Mouse (Mus musculus): ENCODE results near the gene Zfp91. TPM values are rescaled to one million over a fixed set of nuclear protein-coding genes. Genes with fewer than 3 reads are reported as not detected.

Gene Zfp91
- total and polyA plus RNA-seq, 3 experiments: 19.3 to 46.4 (median 44.8) TPM

DNA sequence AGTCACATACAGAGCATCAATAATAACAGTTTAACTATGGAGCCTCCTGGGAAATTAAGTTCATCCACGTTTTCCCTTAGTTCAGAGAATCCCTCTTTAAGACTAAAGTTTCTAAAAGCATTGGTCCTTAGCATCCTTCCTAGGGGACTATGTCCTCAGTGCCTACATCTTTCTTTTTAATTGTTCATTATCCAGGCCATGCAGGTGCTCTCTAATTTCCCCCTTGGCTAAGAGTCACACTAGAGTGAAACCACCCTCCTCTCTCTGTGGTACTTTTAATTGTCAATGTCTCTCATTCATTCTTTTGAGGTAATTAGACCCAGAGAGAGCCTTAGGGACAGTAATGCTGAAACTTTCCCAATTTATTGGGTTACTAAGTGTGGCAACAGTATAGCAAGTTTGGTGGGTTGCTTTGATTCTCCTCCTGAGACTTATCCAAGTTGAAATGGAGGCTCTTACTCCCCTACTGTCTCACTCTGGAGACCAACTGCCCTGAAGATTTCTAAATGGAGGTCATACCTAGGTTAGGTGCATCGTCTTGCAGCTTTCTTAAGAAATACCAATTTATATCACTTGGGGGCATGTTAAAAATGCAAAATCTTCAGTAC is 35.0 kb upstream of the Zfp91 start:
- H3K4me3 ChIP-seq (replicated peaks in 1 of 3; ENCODE audit: low read depth in 2 of 3, low read length in 2 of 3, poor library complexity in 1 of 3): no peak overlapping the region
- H3K27ac ChIP-seq (ENCODE audit: insufficient read depth, low read depth): no peak overlapping the region
- peaks cover 37 to 71% of the 10 kb centered on the region in 2 experiments for H3K36me3 ChIP-seq (replicated peaks in 1 of 2; ENCODE audit: control insufficient read depth in 1 of 2, insufficient read depth in 1 of 2, low read length in 1 of 2)
- no peaks in the 10 kb centered on the region; a peak in 1 of 4 replicates for H3K4me1 ChIP-seq (ENCODE audit: control insufficient read depth in 1 of 2, insufficient read depth in 2 of 2)
- in situ Hi-C loops (cut with MboI; ENCODE audit: low pct_ligation_motif_present, low pct_unique_long_range_greater_than_20kb, low sequenced_read_pairs) (no loop called here), dilution Hi-C loops (cut with MboI; ENCODE audit: extremely low pct_ligation_motif_present, extremely low pct_unique_long_range_greater_than_20kb, low sequenced_read_pairs) (no loop called here)
- no peaks in the 10 kb centered on the region for H3K79me2 ChIP-seq (replicated peaks; ENCODE audit: control insufficient read depth, extremely low read depth, insufficient read depth, poor library complexity, severe bottlenecking)
- H3K9me3 ChIP-seq (replicated peaks; ENCODE audit: low read length): no peaks in the 10 kb centered on the region
- no peaks in the 10 kb centered on the region for H3K27me3 ChIP-seq (replicated peaks)
- no peak overlapping the region for H3K9ac ChIP-seq (ENCODE audit: insufficient read depth, low read depth)
- H3K4me2 ChIP-seq (ENCODE audit: insufficient read depth, low read depth, poor library complexity, severe bottlenecking): no peak overlapping the region
- TF ChIP-seq SMC3 (IDR thresholded peaks at IDR 0.05; ENCODE audit: low read depth, low read length): no peak
- no peak for TF ChIP-seq USF1 (IDR thresholded peaks at IDR 0.05; ENCODE audit: low read depth, low read length)
- TF ChIP-seq MAFK (IDR thresholded peaks at IDR 0.05; ENCODE audit: insufficient replicate concordance, low read length): no peak
- TF ChIP-seq TCF12 (IDR thresholded peaks at IDR 0.05; ENCODE audit: low read depth, low read length): no peak
- TF ChIP-seq NELFE (IDR thresholded peaks at IDR 0.05; ENCODE audit: low read depth, low read length): no peak
- no peak for TF ChIP-seq JUN (IDR thresholded peaks at IDR 0.05; ENCODE audit: insufficient read depth, low read depth, low read length)
- no peak for TF ChIP-seq ELF1 (IDR thresholded peaks at IDR 0.05; ENCODE audit: low read depth, low read length)
- TF ChIP-seq E2F4 (IDR thresholded peaks at IDR 0.05; ENCODE audit: insufficient replicate concordance, low read depth, low read length): no peak
- no peak for DNase-seq (ENCODE audit: extremely low read depth)

DNA sequence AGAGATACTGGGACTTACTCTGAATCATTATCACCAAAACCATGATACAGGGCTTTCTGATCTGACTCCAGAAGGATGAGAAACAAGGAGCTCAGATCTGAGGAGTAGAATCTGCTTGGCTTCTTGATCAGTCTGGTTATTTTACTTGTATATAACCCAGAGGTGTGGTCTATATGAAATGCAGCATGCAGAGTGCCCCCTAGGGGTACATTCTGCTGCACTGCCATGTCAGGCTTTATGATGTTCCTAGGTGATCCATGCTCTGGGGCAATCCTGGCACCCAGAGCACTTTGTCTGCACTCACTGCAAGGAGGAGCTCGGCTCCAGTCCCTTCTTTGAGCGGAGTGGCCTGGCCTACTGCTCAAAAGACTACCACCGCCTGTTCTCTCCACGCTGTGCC is 28.6 kb upstream of the Zfp91 start:
- TF ChIP-seq RAD21 (IDR thresholded peaks at IDR 0.05; ENCODE audit: low read depth, low read length) (peak; percentile 11), SMC3 (IDR thresholded peaks at IDR 0.05; ENCODE audit: low read depth, low read length) (0 out of 2 replicates have a peak, but pooled peaks have one; percentile 12), MXI1 (IDR thresholded peaks at IDR 0.05; ENCODE audit: low read depth, low read length) (no peak), ZKSCAN1 (IDR thresholded peaks at IDR 0.05; ENCODE audit: borderline replicate concordance, low read depth, low read length) (no peak), IRF4 (IDR thresholded peaks at IDR 0.05; ENCODE audit: low read depth, low read length) (no peak), CTCF (conservative IDR thresholded peaks at IDR 0.05 in 1 of 2, IDR thresholded peaks at IDR 0.05 in 1 of 2; ENCODE audit: low read depth in 2 of 2, low read length in 2 of 2) (peak in 1 of 2 experiments; percentile 54; a peak in 2 of 4 replicates), POLR2AphosphoS2 (IDR thresholded peaks at IDR 0.05; ENCODE audit: low read depth, low read length) (no peak)
- Histone ChIP-seq H3K9me3 (replicated peaks; ENCODE audit: low read length) (no peaks in the 10 kb centered on the region), H3K4me2 (ENCODE audit: insufficient read depth, low read depth, poor library complexity, severe bottlenecking) (no peak overlapping the region), H3K27ac (ENCODE audit: insufficient read depth, low read depth) (no peak overlapping the region), H3K79me2 (replicated peaks; ENCODE audit: control insufficient read depth, extremely low read depth, insufficient read depth, poor library complexity, severe bottlenecking) (no peaks in the 10 kb centered on the region), H3K4me1 (ENCODE audit: control insufficient read depth in 1 of 2, insufficient read depth in 2 of 2) (0 out of 4 replicates have a peak, but pooled peaks cover 0 to 3% of the 10 kb centered on the region in 2 experiments), H3K27me3 (replicated peaks) (no peaks in the 10 kb centered on the region), H3K9ac (ENCODE audit: insufficient read depth, low read depth) (no peak overlapping the region), H3K36me3 (replicated peaks in 1 of 2; ENCODE audit: control insufficient read depth in 1 of 2, insufficient read depth in 1 of 2, low read length in 1 of 2) (peaks cover 38 to 57% of the 10 kb centered on the region in 2 experiments), H3K4me3 (replicated peaks in 1 of 3; ENCODE audit: low read depth in 2 of 3, low read length in 2 of 3, poor library complexity in 1 of 3) (no peak overlapping the region)
- in situ Hi-C loops (cut with MboI; ENCODE audit: low pct_ligation_motif_present, low pct_unique_long_range_greater_than_20kb, low sequenced_read_pairs): no loop called here
- DNase-seq (ENCODE audit: extremely low read depth): no peak
- dilution Hi-C loops (cut with MboI; ENCODE audit: extremely low pct_ligation_motif_present, extremely low pct_unique_long_range_greater_than_20kb, low sequenced_read_pairs): no loop called here
